Mouse (Mus musculus) CH12.LX (cell line): ENCODE measurements at regions not wholly inside any gene's neighbourhood (a gene's known extent, or its start where the extent isn't known, plus 50 kb on each side); places are given as distances from the start of the nearest gene placed in this dataset.

Experiments used
- DNase-seq: peaks from one replicate; pipeline ENCODE4 v3.0.0-alpha.2; 2013; ENCODE audit errors: extremely low read depth
- H3K27ac ChIP-seq: 2 replicates; pipeline ENCODE4 v1.5.1; 2012; ENCODE audit warnings: low read depth, mild to moderate bottlenecking, control low read depth, moderate library complexity; ENCODE audit not compliant: insufficient read depth
- H3K27me3 ChIP-seq: replicated peaks from 2 replicates; pipeline ENCODE3; 2012; ENCODE audit warnings: inconsistent platforms
- H3K36me3 ChIP-seq, 2 experiments: replicated peaks in 1 of 2; 2 replicates each; pipeline versions ENCODE3 to v1.6.1; 2012; ENCODE audit warnings: inconsistent platforms in 1 of 2, low read length in 1 of 2, mild to moderate bottlenecking in 1 of 2, mixed read lengths in 1 of 2, moderate library complexity in 1 of 2; ENCODE audit not compliant: control insufficient read depth in 1 of 2, insufficient read depth in 1 of 2
- H3K4me1 ChIP-seq, 2 experiments: 2 replicates each; pipeline ENCODE4 v1.6.1; 2012; ENCODE audit warnings: inconsistent platforms in 1 of 2, moderate library complexity in 1 of 2; ENCODE audit not compliant: insufficient read depth in 2 of 2, control insufficient read depth in 1 of 2
- H3K4me2 ChIP-seq: 2 replicates; pipeline ENCODE4 v1.6.1; 2012; ENCODE audit warnings: low read depth, mild to moderate bottlenecking, control low read depth; ENCODE audit not compliant: poor library complexity, insufficient read depth, severe bottlenecking
- H3K4me3 ChIP-seq, 3 experiments: fragments of 150-350 bp in 1 of 3; sonication (generic) in 1 of 3; replicated peaks in 1 of 3; 2 replicates each; pipeline versions ENCODE3 to v1.5.1; 2011 to 2012; ENCODE audit warnings: low read depth in 2 of 3, low read length in 2 of 3, mild to moderate bottlenecking in 2 of 3, moderate library complexity in 2 of 3, control low read depth in 1 of 3, improper control_type of control experiment in 1 of 3, inconsistent platforms in 1 of 3, mixed read lengths in 1 of 3; ENCODE audit not compliant: poor library complexity in 1 of 3
- H3K79me2 ChIP-seq: replicated peaks from 2 replicates; pipeline ENCODE4 v1.6.1; 2012; ENCODE audit warnings: mild to moderate bottlenecking, moderate library complexity; ENCODE audit not compliant: control insufficient read depth, poor library complexity, insufficient read depth, severe bottlenecking; ENCODE audit errors: extremely low read depth
- H3K9ac ChIP-seq: 2 replicates; pipeline ENCODE4 v1.6.1; 2012; ENCODE audit warnings: low read depth, mild to moderate bottlenecking, control low read depth, moderate library complexity; ENCODE audit not compliant: insufficient read depth
- H3K9me3 ChIP-seq: replicated peaks from 2 replicates; pipeline ENCODE3; 2012; ENCODE audit warnings: low read length, inconsistent platforms, mixed read lengths
- BHLHE40 ChIP-seq: IDR thresholded peaks from 2 replicates; pipeline ENCODE4 v1.6.1; 2011; ENCODE audit warnings: mild to moderate bottlenecking, low read depth, low read length, improper control_type of control experiment
- CHD1 ChIP-seq: IDR thresholded peaks from 2 replicates; pipeline ENCODE4 v1.6.1; 2012; ENCODE audit warnings: low read depth, low read length, improper control_type of control experiment, inconsistent platforms
- CTCF ChIP-seq, 2 experiments: IDR thresholded peaks in 1 of 2; conservative IDR thresholded peaks in 1 of 2; 2 replicates each; pipeline ENCODE4 v1.5.1; 2011 to 2012; ENCODE audit warnings: low read depth in 2 of 2, low read length in 2 of 2, improper control_type of control experiment in 1 of 2, inconsistent platforms in 1 of 2, mild to moderate bottlenecking in 1 of 2, moderate library complexity in 1 of 2
- E2F4 ChIP-seq: IDR thresholded peaks from 2 replicates; pipeline ENCODE4 v1.6.1; 2011; ENCODE audit warnings: low read depth, low read length, improper control_type of control experiment; ENCODE audit not compliant: insufficient replicate concordance
- ETS1 ChIP-seq: conservative IDR thresholded peaks from 2 replicates; pipeline ENCODE4 v1.6.1; 2012; ENCODE audit warnings: low read depth, mild to moderate bottlenecking, inconsistent platforms, low read length, improper control_type of control experiment, moderate library complexity
- HCFC1 ChIP-seq: IDR thresholded peaks from 2 replicates; pipeline ENCODE4 v1.6.1; 2012; ENCODE audit warnings: low read depth, mild to moderate bottlenecking, inconsistent platforms, low read length, improper control_type of control experiment
- IRF4 ChIP-seq: IDR thresholded peaks from 2 replicates; pipeline ENCODE4 v1.6.1; 2014; ENCODE audit warnings: low read depth, mild to moderate bottlenecking, inconsistent platforms, low read length, improper control_type of control experiment
- JUND ChIP-seq: conservative IDR thresholded peaks from 2 replicates; pipeline ENCODE4 v1.6.1; 2011; ENCODE audit warnings: low read depth, low read length, improper control_type of control experiment
- KAT2A ChIP-seq: IDR thresholded peaks from 2 replicates; pipeline ENCODE4 v1.6.1; 2012; ENCODE audit warnings: low read length, improper control_type of control experiment, inconsistent platforms; ENCODE audit not compliant: insufficient replicate concordance
- MAFK ChIP-seq: IDR thresholded peaks from 2 replicates; pipeline ENCODE4 v1.6.1; 2011; ENCODE audit warnings: low read length, improper control_type of control experiment; ENCODE audit not compliant: insufficient replicate concordance
- MAX ChIP-seq: IDR thresholded peaks from 2 replicates; pipeline ENCODE4 v1.6.1; 2011; ENCODE audit warnings: low read length, improper control_type of control experiment
- MAZ ChIP-seq: IDR thresholded peaks from 2 replicates; pipeline ENCODE4 v1.6.1; 2012; ENCODE audit warnings: low read depth, mild to moderate bottlenecking, inconsistent platforms, low read length, improper control_type of control experiment, moderate library complexity
- MEF2A ChIP-seq: IDR thresholded peaks from 2 replicates; pipeline ENCODE4 v1.6.1; 2014; ENCODE audit warnings: low read depth, mild to moderate bottlenecking, inconsistent platforms, low read length, improper control_type of control experiment, borderline replicate concordance
- MXI1 ChIP-seq: IDR thresholded peaks from 2 replicates; pipeline ENCODE4 v1.6.1; 2011; ENCODE audit warnings: mild to moderate bottlenecking, low read depth, low read length, improper control_type of control experiment
- MYC ChIP-seq: IDR thresholded peaks from 2 replicates; pipeline ENCODE4 v1.6.1; 2011; ENCODE audit warnings: low read depth, mild to moderate bottlenecking, improper control_type of control experiment, low read length
- NELFE ChIP-seq: IDR thresholded peaks from 2 replicates; pipeline ENCODE4 v1.6.1; 2011; ENCODE audit warnings: low read depth, low read length, improper control_type of control experiment
- POLR2A ChIP-seq: IDR thresholded peaks from 2 replicates; pipeline ENCODE4 v1.6.1; 2011; ENCODE audit warnings: low read depth, mild to moderate bottlenecking, improper control_type of control experiment, low read length
- POLR2AphosphoS2 ChIP-seq: IDR thresholded peaks from 2 replicates; pipeline ENCODE4 v1.6.1; 2011; ENCODE audit warnings: low read depth, low read length, improper control_type of control experiment
- RAD21 ChIP-seq: IDR thresholded peaks from 2 replicates; pipeline ENCODE4 v1.6.1; 2011; ENCODE audit warnings: low read depth, mild to moderate bottlenecking, low read length, improper control_type of control experiment, moderate library complexity
- RCOR1 ChIP-seq: conservative IDR thresholded peaks from 2 replicates; pipeline ENCODE4 v1.6.1; 2012; ENCODE audit warnings: low read depth, mild to moderate bottlenecking, inconsistent platforms, low read length, improper control_type of control experiment
- SMC3 ChIP-seq: IDR thresholded peaks from 2 replicates; pipeline ENCODE4 v1.6.1; 2011; ENCODE audit warnings: low read depth, low read length, improper control_type of control experiment
- TBP ChIP-seq: conservative IDR thresholded peaks from 2 replicates; pipeline ENCODE4 v1.6.1; 2011; ENCODE audit warnings: low read depth, low read length, improper control_type of control experiment
- UBTF ChIP-seq: IDR thresholded peaks from 2 replicates; pipeline ENCODE4 v1.6.1; 2012; ENCODE audit warnings: low read depth, mild to moderate bottlenecking, inconsistent platforms, low read length, improper control_type of control experiment, moderate library complexity
- ZC3H11A ChIP-seq: IDR thresholded peaks from 2 replicates; pipeline ENCODE4 v1.6.1; 2012; ENCODE audit warnings: low read depth, mild to moderate bottlenecking, inconsistent platforms, low read length, improper control_type of control experiment
- ZMIZ1 ChIP-seq: IDR thresholded peaks from 2 replicates; pipeline ENCODE4 v1.6.1; 2012; ENCODE audit warnings: low read depth, mild to moderate bottlenecking, inconsistent platforms, low read length, improper control_type of control experiment
- dilution Hi-C: fragments of 300-500 bp; cut with MboI; formaldehyde crosslinking; loops from 2 replicates; pipeline ENCODE4 v1.14.3; 2020; ENCODE audit warnings: low sequenced_read_pairs; ENCODE audit not compliant: extremely low pct_unique_long_range_greater_than_20kb, extremely low pct_ligation_motif_present
- in situ Hi-C: fragments of 300-500 bp; cut with MboI; formaldehyde crosslinking; loops from 3 replicates; pipeline ENCODE4 v1.14.3; 2019; ENCODE audit warnings: low sequenced_read_pairs, low pct_ligation_motif_present, low pct_unique_long_range_greater_than_20kb, mixed read lengths

GRCm38 (mm10) chr17:60717931-60718621 lies 1704.9 kb upstream of the Nudt12 start:
- H3K79me2 ChIP-seq, result no peaks in the 10 kb centered on the region
- in situ Hi-C loops (no loop called here), dilution Hi-C loops (no loop called here)
- peaks cover 23% of the 10 kb centered on the region for H3K9me3 ChIP-seq
- no peaks in the 10 kb centered on the region for H3K4me1 ChIP-seq
- H3K9ac ChIP-seq, result no peak overlapping the region
- no peaks in the 10 kb centered on the region for H3K27me3 ChIP-seq
- no peak for DNase-seq
- TF ChIP-seq TBP, result no peak
- no peak for TF ChIP-seq MEF2A
- no peak for TF ChIP-seq CHD1
- TF ChIP-seq MYC, result no peak
- no peak for TF ChIP-seq MAZ
- TF ChIP-seq IRF4, result no peak
- TF ChIP-seq MAFK, result no peak
- TF ChIP-seq POLR2A, result no peak
- TF ChIP-seq ZMIZ1, result no peak
- TF ChIP-seq MAX, result no peak
- no peak for TF ChIP-seq POLR2AphosphoS2
- TF ChIP-seq UBTF, result no peak
- TF ChIP-seq BHLHE40, result no peak
- TF ChIP-seq E2F4, result no peak
- no peak for TF ChIP-seq RAD21
- TF ChIP-seq RCOR1, result no peak
- no peak overlapping the region for H3K4me2 ChIP-seq
- no peak overlapping the region for H3K4me3 ChIP-seq
- no peaks in the 10 kb centered on the region for H3K36me3 ChIP-seq
- no peak overlapping the region for H3K27ac ChIP-seq

GRCm38 (mm10) chr17:60717494-60717893 lies 1704.3 kb upstream of the Nudt12 start:
- H3K9me3 ChIP-seq, result peaks cover 25% of the 10 kb centered on the region
- no peak overlapping the region for H3K27ac ChIP-seq
- H3K9ac ChIP-seq, result no peak overlapping the region
- H3K36me3 ChIP-seq, result no peaks in the 10 kb centered on the region
- H3K79me2 ChIP-seq, result no peaks in the 10 kb centered on the region
- dilution Hi-C loops (no loop called here), in situ Hi-C loops (no loop called here)
- no peak for TF ChIP-seq ETS1
- no peak for TF ChIP-seq SMC3
- TF ChIP-seq POLR2AphosphoS2, result no peak
- no peak for TF ChIP-seq IRF4
- no peak for TF ChIP-seq HCFC1
- TF ChIP-seq KAT2A, result no peak
- TF ChIP-seq UBTF, result no peak
- TF ChIP-seq ZMIZ1, result no peak
- no peak for TF ChIP-seq CTCF (conservative IDR thresholded peaks at IDR 0.05 in 1 of 2, IDR thresholded peaks at IDR 0.05 in 1 of 2; ENCODE audit: low read depth in 2 of 2, low read length in 2 of 2)
- no peak for TF ChIP-seq JUND
- TF ChIP-seq TBP, result no peak
- no peak for TF ChIP-seq ZC3H11A
- no peak for TF ChIP-seq MXI1
- TF ChIP-seq BHLHE40, result no peak
- no peak for TF ChIP-seq MAFK
- no peak for TF ChIP-seq NELFE
- H3K4me2 ChIP-seq, result no peak overlapping the region
- no peak overlapping the region for H3K4me3 ChIP-seq
- no peaks in the 10 kb centered on the region for H3K27me3 ChIP-seq
- DNase-seq, result no peak
- no peaks in the 10 kb centered on the region for H3K4me1 ChIP-seq
